Mouse (Mus musculus) central nervous system, embryonic 18 days (tissue): ENCODE results near the gene Asl. TPM values are rescaled to one million over a fixed set of nuclear protein-coding genes. Genes with fewer than 3 reads are reported as not detected.

Experiments used
- polyA plus RNA-seq: library from polyadenylated mRNA; depleted of rRNA; stranded (reverse); fragments of >200 nt; gene quantifications from 2 replicates; pipeline ENCODE4 v1.2.3, GENCODE M21; 2012; rRNA removed

Asl gene
- 36.9 and 39.2 TPM in 2 replicates for polyA plus RNA-seq

GRCm38 (mm10) chr5:130029142-130029897 is at the start of gene Asl, which contains the start of gene Crcp:
TSS of gene Asl (minus strand) at chr5:130029247.
TSS of gene Crcp (plus strand) at chr5:130029290.

GRCm38 (mm10) chr5:130073026-130073425 is 44.0 kb upstream of the Asl start, which contains the start of gene Tpst1:
TSS of gene Tpst1 (plus strand) at chr5:130073326.

GRCm38 (mm10) chr5:130002301-130003146 is 26.5 kb downstream of the Asl start, which contains the start of gene Gusb:
TSS of gene Gusb (minus strand) at chr5:130003049.

Other genes starting within 250 kb of the Asl start
- gene Psph, start 241.8 kb downstream of the Asl start, polyA plus RNA-seq = 17.1 and 21.9 TPM in 2 replicates
- 19.7 and 24.7 TPM in 2 replicates for gene Sumf2, start 182.3 kb downstream of the Asl start, polyA plus RNA-seq
- 731 and 832 TPM in 2 replicates for gene Chchd2, start 141.8 kb downstream of the Asl start, polyA plus RNA-seq
- 14.1 and 14.9 TPM in 2 replicates for gene Zbed5, start 133.5 kb downstream of the Asl start, polyA plus RNA-seq
- 0.84 and 1.8 TPM in 2 replicates for gene Phkg1, start 130.7 kb downstream of the Asl start, polyA plus RNA-seq
- 4.0 and 4.9 TPM in 2 replicates for gene Nupr1l, start 120.7 kb downstream of the Asl start, polyA plus RNA-seq
- gene Vkorc1l1, start 87.3 kb downstream of the Asl start, polyA plus RNA-seq = 39.5 and 39.9 TPM in 2 replicates
- gene Gusb, start 26.2 kb downstream of the Asl start, polyA plus RNA-seq = 18.6 and 21.4 TPM in 2 replicates
- gene Crcp, start within 50 bp of the Asl start, polyA plus RNA-seq = 58.2 and 58.4 TPM in 2 replicates
- 33.3 and 35.0 TPM in 2 replicates for gene Tpst1, start 44.1 kb upstream of the Asl start, polyA plus RNA-seq
- gene Kctd7, start 115.6 kb upstream of the Asl start, polyA plus RNA-seq = 15.4 and 15.6 TPM in 2 replicates
- gene Rabgef1, start 142.6 kb upstream of the Asl start, polyA plus RNA-seq = 37.7 and 39.4 TPM in 2 replicates
- gene Tmem248, start 187.8 kb upstream of the Asl start, polyA plus RNA-seq = 23.2 and 24.9 TPM in 2 replicates
- gene Sbds, start 226.3 kb upstream of the Asl start, polyA plus RNA-seq = 45.3 and 48.3 TPM in 2 replicates
- gene Tyw1, start 226.4 kb upstream of the Asl start, polyA plus RNA-seq = 15.9 and 16.1 TPM in 2 replicates